Mouse (Mus musculus) limb, embryonic 14.5 days (tissue): ENCODE results near the gene 4930415O20Rik. TPM values are rescaled to one million over a fixed set of nuclear protein-coding genes. Genes with fewer than 3 reads are reported as not detected.

ENCODE experiments used
- ATAC-seq: fragments of 200-750 bp; cut with Nextera tagmentation; 2 replicates; pipeline ENCODE4 v1.8.0; 2017; ENCODE audit warnings: low read depth, moderate number of reproducible peaks, moderate TSS enrichment; ENCODE audit not compliant: low FRiP score
- DNase-seq: peaks from one replicate; pipeline ENCODE4 v3.0.0-alpha.2; 2015; ENCODE audit warnings: low spot score
- H3K27ac ChIP-seq: fragments of 300-500 bp; sonication (generic); replicated peaks from 2 replicates; pipeline ENCODE4 v1.5.1; 2014; ENCODE audit warnings: low read depth, mild to moderate bottlenecking, low read length, moderate library complexity, mixed read lengths
- H3K27me3 ChIP-seq: fragments of 300-500 bp; sonication (generic); 2 replicates; pipeline ENCODE4 v1.6.1; 2014; ENCODE audit warnings: low read length, mixed read lengths; ENCODE audit not compliant: control insufficient read depth, insufficient read depth
- H3K36me3 ChIP-seq: fragments of 300-500 bp; sonication (generic); 2 replicates; pipeline ENCODE4 v1.6.1; 2014; ENCODE audit warnings: mild to moderate bottlenecking, low read length, moderate library complexity, mixed read lengths; ENCODE audit not compliant: control insufficient read depth, insufficient read depth
- H3K4me1 ChIP-seq: fragments of 300-500 bp; sonication (generic); 2 replicates; pipeline ENCODE4 v1.6.1; 2014; ENCODE audit warnings: antibody characterized with exemption, low read length, mixed read lengths; ENCODE audit not compliant: control insufficient read depth, insufficient read depth
- H3K4me2 ChIP-seq: fragments of 300-500 bp; sonication (generic); replicated peaks from 2 replicates; pipeline ENCODE4 v1.6.1; 2014; ENCODE audit warnings: low read depth, mild to moderate bottlenecking, low read length, moderate library complexity; ENCODE audit not compliant: severe bottlenecking
- H3K4me3 ChIP-seq: fragments of 300-500 bp; sonication (generic); replicated peaks from 2 replicates; pipeline ENCODE4 v1.5.1; 2014; ENCODE audit warnings: low read length
- H3K9ac ChIP-seq: fragments of 300-500 bp; sonication (generic); 2 replicates; pipeline ENCODE4 v1.6.1; 2014; ENCODE audit warnings: mild to moderate bottlenecking, low read depth, low read length, moderate library complexity; ENCODE audit not compliant: severe bottlenecking
- H3K9me3 ChIP-seq: fragments of 300-500 bp; sonication (generic); 2 replicates; pipeline ENCODE4 v1.6.1; 2016; ENCODE audit warnings: low read length; ENCODE audit not compliant: control insufficient read depth
- POLR2A ChIP-seq: fragments of 200-500 bp; IDR thresholded peaks from 2 replicates; pipeline ENCODE4 v1.8.0; 2012; ENCODE audit warnings: inconsistent platforms, mild to moderate bottlenecking, moderate library complexity, borderline replicate concordance; ENCODE audit not compliant: insufficient read depth, insufficient read length; ENCODE audit errors: extremely low read depth
- WGBS: fragments of 180-500 bp; shearing (Covaris S2); extraction: QIAGEN DNeasy Blood & Tissue Kit; methylation state at CpG from one replicate; pipeline ENCODE4 v1.1.7; 2014; 5-methylcytosine and 5-hydroxymethylcytosine counted together
- polyA plus RNA-seq, 2 experiments: library from polyadenylated mRNA; depleted of rRNA in 1 of 2; stranded (reverse) in 1 of 2; unstranded in 1 of 2; fragments of >200 nt; fragmentation: Nextera tagmentation in 1 of 2; extraction: Ambion mirVana in 1 of 2; gene quantifications; 2 replicates each; pipeline versions ENCODE4 v1.2.1 to v1.2.3; 2012 to 2014

The 4930415O20Rik gene
- polyA plus RNA-seq, 2 experiments, result 0.37 TPM; not detected in 1

GRCm38 (mm10) chr15:98635291-98635841 lies 64.6 kb downstream of the 4930415O20Rik start:
- H3K9me3 ChIP-seq, result no peaks in the 10 kb centered on the region
- peaks cover 31% of the 10 kb centered on the region for H3K4me1 ChIP-seq
- H3K27me3 ChIP-seq, result no peaks in the 10 kb centered on the region; the same call in none of the 2 replicates
- ATAC-seq, result no peak
- peak; percentile 29 for DNase-seq
- peak overlapping the region; percentile 77 for H3K9ac ChIP-seq
- peak overlapping the region; percentile 99 for H3K4me2 ChIP-seq
- peaks cover 13% of the 10 kb centered on the region for H3K36me3 ChIP-seq
- peak overlapping the region; percentile 84 for H3K4me3 ChIP-seq
- TF ChIP-seq POLR2A, result no peak
- 2% methylated on average over 21 of the region's 21 CpGs for WGBS
- H3K27ac ChIP-seq, result no peak overlapping the region

GRCm38 (mm10) chr15:98636517-98636916 lies 65.7 kb downstream of the 4930415O20Rik start:
- Histone ChIP-seq H3K4me1 (peaks cover 23% of the 10 kb centered on the region), H3K36me3 (peaks cover 25% of the 10 kb centered on the region), H3K4me3 (0 out of 2 replicates have a peak overlapping the region, but pooled peaks have one; percentile 8), H3K9me3 (no peaks in the 10 kb centered on the region), H3K9ac (no peak overlapping the region), H3K27me3 (no peaks in the 10 kb centered on the region; the same call in none of the 2 replicates), H3K27ac (no peak overlapping the region), H3K4me2 (peak overlapping the region; percentile 99; the same call in 1 of the 2 replicates)
- DNase-seq (no peak), ATAC-seq (no peak)
- no peak for TF ChIP-seq POLR2A
- 37% methylated on average over 5 of the region's 5 CpGs for WGBS

- 48% methylated on average over 3 of the region's 3 CpGs for WGBS
- no peak overlapping the region for H3K27ac ChIP-seq
- no peak for DNase-seq
- no peaks in the 10 kb centered on the region; the same call in none of the 2 replicates for H3K27me3 ChIP-seq
- no peak overlapping the region for H3K9ac ChIP-seq
- ATAC-seq, result no peak
- peaks cover 31% of the 10 kb centered on the region for H3K36me3 ChIP-seq
- no peak overlapping the region for H3K4me2 ChIP-seq
- no peak overlapping the region for H3K4me3 ChIP-seq
- TF ChIP-seq POLR2A, result no peak
- peaks cover 18% of the 10 kb centered on the region for H3K4me1 ChIP-seq
- no peaks in the 10 kb centered on the region for H3K9me3 ChIP-seq
These were observed 66.4 kb downstream of the 4930415O20Rik start for GRCm38 (mm10) chr15:98637155-98637554.

Other genes starting within 250 kb of the 4930415O20Rik start
- 0.10 TPM in 1 of 2 replicates, not detected in the other for gene Olfr284, start 230.0 kb upstream of the 4930415O20Rik start, polyA plus RNA-seq (2012; rRNA removed)
- not detected in 2 replicates for gene Olfr284, start 230.0 kb upstream of the 4930415O20Rik start, polyA plus RNA-seq (2014; fragmentation: Nextera tagmentation; extraction: Ambion mirVana)
- gene Olfr283, start 190.1 kb upstream of the 4930415O20Rik start, polyA plus RNA-seq (2012; rRNA removed), result 0.10 TPM in 1 of 2 replicates, not detected in the other
- not detected in 2 replicates for gene Olfr283, start 190.1 kb upstream of the 4930415O20Rik start, polyA plus RNA-seq (2014; fragmentation: Nextera tagmentation; extraction: Ambion mirVana)
- gene Olfr282, start 139.8 kb upstream of the 4930415O20Rik start, polyA plus RNA-seq (2012; rRNA removed), result not detected in 2 replicates
- gene Olfr282, start 139.8 kb upstream of the 4930415O20Rik start, polyA plus RNA-seq (2014; fragmentation: Nextera tagmentation; extraction: Ambion mirVana), result not detected in 2 replicates
- not detected in 2 replicates for gene Olfr281, start 118.4 kb upstream of the 4930415O20Rik start, polyA plus RNA-seq (2012; rRNA removed)
- gene Olfr281, start 118.4 kb upstream of the 4930415O20Rik start, polyA plus RNA-seq (2014; fragmentation: Nextera tagmentation; extraction: Ambion mirVana), result not detected in 2 replicates
- gene OR5BS1P, start 101.1 kb upstream of the 4930415O20Rik start, polyA plus RNA-seq (2012; rRNA removed), result not detected in 2 replicates
- not detected in 2 replicates for gene OR5BS1P, start 101.1 kb upstream of the 4930415O20Rik start, polyA plus RNA-seq (2014; fragmentation: Nextera tagmentation; extraction: Ambion mirVana)
- 0.14 and 0.32 TPM in 2 replicates for gene Lalba, start 88.3 kb upstream of the 4930415O20Rik start, polyA plus RNA-seq (2012; rRNA removed)
- not detected in 2 replicates for gene Lalba, start 88.3 kb upstream of the 4930415O20Rik start, polyA plus RNA-seq (2014; fragmentation: Nextera tagmentation; extraction: Ambion mirVana)
- gene Olfr279, start 78.6 kb upstream of the 4930415O20Rik start, polyA plus RNA-seq (2012; rRNA removed), result not detected in 2 replicates
- gene Olfr279, start 78.6 kb upstream of the 4930415O20Rik start, polyA plus RNA-seq (2014; fragmentation: Nextera tagmentation; extraction: Ambion mirVana), result not detected in 2 replicates
- gene Kansl2, start 36.7 kb upstream of the 4930415O20Rik start, polyA plus RNA-seq (2012; rRNA removed), result 99.8 and 105 TPM in 2 replicates
- gene Kansl2, start 36.7 kb upstream of the 4930415O20Rik start, polyA plus RNA-seq (2014; fragmentation: Nextera tagmentation; extraction: Ambion mirVana), result 104 and 108 TPM in 2 replicates
- gene Ccnt1, start 81 bp upstream of the 4930415O20Rik start, polyA plus RNA-seq (2012; rRNA removed), result 19.4 and 21.6 TPM in 2 replicates
- gene Ccnt1, start 81 bp upstream of the 4930415O20Rik start, polyA plus RNA-seq (2014; fragmentation: Nextera tagmentation; extraction: Ambion mirVana), result 45.3 and 53.4 TPM in 2 replicates
- 74.0 and 82.0 TPM in 2 replicates for gene Adcy6, start 39.1 kb downstream of the 4930415O20Rik start, polyA plus RNA-seq (2012; rRNA removed)
- 14.3 and 16.2 TPM in 2 replicates for gene Adcy6, start 39.1 kb downstream of the 4930415O20Rik start, polyA plus RNA-seq (2014; fragmentation: Nextera tagmentation; extraction: Ambion mirVana)
- gene Cacnb3, start 59.8 kb downstream of the 4930415O20Rik start, polyA plus RNA-seq (2012; rRNA removed), result 75.2 and 105 TPM in 2 replicates
- gene Cacnb3, start 59.8 kb downstream of the 4930415O20Rik start, polyA plus RNA-seq (2014; fragmentation: Nextera tagmentation; extraction: Ambion mirVana), result 33.9 and 40.8 TPM in 2 replicates
- 47.0 and 54.0 TPM in 2 replicates for gene Ddx23, start 91.9 kb downstream of the 4930415O20Rik start, polyA plus RNA-seq (2012; rRNA removed)
- gene Ddx23, start 91.9 kb downstream of the 4930415O20Rik start, polyA plus RNA-seq (2014; fragmentation: Nextera tagmentation; extraction: Ambion mirVana), result 22.6 and 26.5 TPM in 2 replicates
- gene Rnd1, start 106.5 kb downstream of the 4930415O20Rik start, polyA plus RNA-seq (2012; rRNA removed), result 1.1 and 1.5 TPM in 2 replicates
- 0.35 and 0.45 TPM in 2 replicates for gene Rnd1, start 106.5 kb downstream of the 4930415O20Rik start, polyA plus RNA-seq (2014; fragmentation: Nextera tagmentation; extraction: Ambion mirVana)
- 0.48 and 0.55 TPM in 2 replicates for gene Ccdc65, start 137.2 kb downstream of the 4930415O20Rik start, polyA plus RNA-seq (2012; rRNA removed)
- 0.40 and 0.87 TPM in 2 replicates for gene Ccdc65, start 137.2 kb downstream of the 4930415O20Rik start, polyA plus RNA-seq (2014; fragmentation: Nextera tagmentation; extraction: Ambion mirVana)
- 58.9 and 90.9 TPM in 2 replicates for gene Fkbp11, start 157.2 kb downstream of the 4930415O20Rik start, polyA plus RNA-seq (2012; rRNA removed)
- 74.4 and 82.7 TPM in 2 replicates for gene Fkbp11, start 157.2 kb downstream of the 4930415O20Rik start, polyA plus RNA-seq (2014; fragmentation: Nextera tagmentation; extraction: Ambion mirVana)
- 75.0 and 96.4 TPM in 2 replicates for gene Arf3, start 192.2 kb downstream of the 4930415O20Rik start, polyA plus RNA-seq (2012; rRNA removed)
- 37.4 and 39.6 TPM in 2 replicates for gene Arf3, start 192.2 kb downstream of the 4930415O20Rik start, polyA plus RNA-seq (2014; fragmentation: Nextera tagmentation; extraction: Ambion mirVana)
- gene Wnt10b, start 207.1 kb downstream of the 4930415O20Rik start, polyA plus RNA-seq (2012; rRNA removed), result 13.7 and 14.9 TPM in 2 replicates
- gene Wnt10b, start 207.1 kb downstream of the 4930415O20Rik start, polyA plus RNA-seq (2014; fragmentation: Nextera tagmentation; extraction: Ambion mirVana), result 6.3 and 7.4 TPM in 2 replicates
- gene Wnt1, start 218.9 kb downstream of the 4930415O20Rik start, polyA plus RNA-seq (2012; rRNA removed), result not detected in 2 replicates
- 0.08 TPM in 1 of 2 replicates, not detected in the other for gene Wnt1, start 218.9 kb downstream of the 4930415O20Rik start, polyA plus RNA-seq (2014; fragmentation: Nextera tagmentation; extraction: Ambion mirVana)
- 0.44 and 0.59 TPM in 2 replicates for gene Ddn, start 238.5 kb downstream of the 4930415O20Rik start, polyA plus RNA-seq (2012; rRNA removed)
- gene Ddn, start 238.5 kb downstream of the 4930415O20Rik start, polyA plus RNA-seq (2014; fragmentation: Nextera tagmentation; extraction: Ambion mirVana), result 0.14 TPM in 1 of 2 replicates, not detected in the other